Mouse (Mus musculus) liver, embryonic 11.5 days (tissue): ENCODE measurements around the gene Hip1. TPM values are rescaled to one million over a fixed set of nuclear protein-coding genes. Genes with fewer than 3 reads are reported as not detected.
A peak's percentile ranks its signal among the peaks of the same experiment; 100 is the strongest.

Experiments used
- ATAC-seq: fragments of 200-750 bp; cut with Nextera tagmentation; replicated peaks from 2 replicates; pipeline ENCODE4 v1.8.0; 2017; ENCODE audit warnings: moderate number of reproducible peaks, mild to moderate bottlenecking, moderate TSS enrichment, moderate library complexity; ENCODE audit not compliant: low FRiP score
- DNase-seq: peaks from one replicate; pipeline ENCODE4 v3.0.0-alpha.2; 2017; ENCODE audit warnings: low spot score
- H3K27ac ChIP-seq: fragments of 300-500 bp; sonication (generic); 2 replicates; pipeline ENCODE4 v1.5.1; 2014; ENCODE audit warnings: mild to moderate bottlenecking, low read depth, low read length, control low read depth
- H3K27me3 ChIP-seq: fragments of 300-500 bp; sonication (generic); replicated peaks from 2 replicates; pipeline ENCODE4 v1.6.1; 2014; ENCODE audit warnings: low read length, mixed read lengths; ENCODE audit not compliant: control insufficient read depth, insufficient read depth
- H3K36me3 ChIP-seq: fragments of 300-500 bp; sonication (generic); 2 replicates; pipeline ENCODE4 v1.6.1; 2014; ENCODE audit warnings: mild to moderate bottlenecking, low read length, moderate library complexity, mixed read lengths; ENCODE audit not compliant: control insufficient read depth, insufficient read depth
- H3K4me1 ChIP-seq: fragments of 300-500 bp; sonication (generic); replicated peaks from 2 replicates; pipeline ENCODE4 v1.6.1; 2014; ENCODE audit warnings: low read length, mixed read lengths; ENCODE audit not compliant: control insufficient read depth, insufficient read depth
- H3K4me2 ChIP-seq: fragments of 300-500 bp; sonication (generic); 2 replicates; pipeline ENCODE4 v1.6.1; 2014; ENCODE audit warnings: mild to moderate bottlenecking, control low read depth, moderate library complexity
- H3K4me3 ChIP-seq: fragments of 300-500 bp; sonication (generic); 2 replicates; pipeline ENCODE4 v1.5.1; 2014; ENCODE audit warnings: low read depth, low read length, control low read depth
- H3K9ac ChIP-seq: fragments of 300-500 bp; sonication (generic); 2 replicates; pipeline ENCODE4 v1.6.1; 2014; ENCODE audit warnings: low read depth, low read length, control low read depth
- H3K9me3 ChIP-seq: fragments of 300-500 bp; sonication (generic); 2 replicates; pipeline ENCODE4 v1.6.1; 2016; ENCODE audit warnings: low read length, inconsistent platforms, mixed read lengths; ENCODE audit not compliant: control insufficient read depth
- WGBS: fragments of 180-500 bp; shearing (Covaris S2); extraction: QIAGEN DNeasy Blood & Tissue Kit; methylation state at CpG from one replicate; pipeline ENCODE4 v1.1.7; 2014; 5-methylcytosine and 5-hydroxymethylcytosine counted together
- polyA plus RNA-seq: library from polyadenylated mRNA; unstranded; fragments of >200 nt; fragmentation: Nextera tagmentation; extraction: Ambion mirVana; gene quantifications from 2 replicates; pipeline ENCODE4 v1.2.1, GENCODE M21; 2014

Hip1 gene
- polyA plus RNA-seq, 1 experiment from 2014 or later = 16.3 TPM

GRCm38 (mm10) chr5:135472405-135472804 is 72.5 kb downstream of the Hip1 start:
- Histone ChIP-seq H3K27me3 (no peaks in the 10 kb centered on the region), H3K27ac (no peak overlapping the region), H3K36me3 (no peaks in the 10 kb centered on the region), H3K4me3 (no peak overlapping the region), H3K4me2 (no peak overlapping the region), H3K4me1 (no peaks in the 10 kb centered on the region), H3K9me3 (no peaks in the 10 kb centered on the region), H3K9ac (no peak overlapping the region)
- WGBS = 60% methylated on average over 6 of the region's 6 CpGs
- ATAC-seq = no peak
- no peak for DNase-seq

- WGBS = 91% methylated on average over 4 of the region's 4 CpGs
- Histone ChIP-seq H3K9ac (no peak overlapping the region), H3K36me3 (0 out of 2 replicates have a peak, but pooled peaks cover 4% of the 10 kb centered on the region), H3K27me3 (no peaks in the 10 kb centered on the region), H3K4me2 (no peak overlapping the region), H3K4me3 (no peak overlapping the region), H3K27ac (no peak overlapping the region), H3K4me1 (no peaks in the 10 kb centered on the region), H3K9me3 (no peaks in the 10 kb centered on the region)
- ATAC-seq (no peak), DNase-seq (no peak)
Measured at GRCm38 (mm10) chr5:135471747-135472146, 73.2 kb downstream of the Hip1 start.

- Histone ChIP-seq H3K36me3 (0 out of 2 replicates have a peak, but pooled peaks cover 4% of the 10 kb centered on the region), H3K4me1 (no peaks in the 10 kb centered on the region; the same call in 1 of the 2 replicates), H3K9ac (no peak overlapping the region), H3K4me3 (no peak overlapping the region), H3K4me2 (no peak overlapping the region), H3K27ac (no peak overlapping the region), H3K9me3 (no peaks in the 10 kb centered on the region), H3K27me3 (no peaks in the 10 kb centered on the region)
- no peak for DNase-seq
- ATAC-seq = no peak
- WGBS = 90% methylated on average over 6 of the region's 6 CpGs
Measured at GRCm38 (mm10) chr5:135468280-135468679, 76.6 kb downstream of the Hip1 start.

- Histone ChIP-seq H3K27me3 (no peaks in the 10 kb centered on the region), H3K27ac (0 out of 2 replicates have a peak overlapping the region, but pooled peaks have one; percentile 2), H3K4me2 (no peak overlapping the region), H3K4me1 (no peaks in the 10 kb centered on the region; the same call in 1 of the 2 replicates), H3K4me3 (no peak overlapping the region), H3K9me3 (no peaks in the 10 kb centered on the region), H3K36me3 (0 out of 2 replicates have a peak, but pooled peaks cover 4% of the 10 kb centered on the region), H3K9ac (no peak overlapping the region)
- DNase-seq = no peak
- 66% methylated on average over 7 of the region's 7 CpGs for WGBS
- ATAC-seq = no peak
Measured at GRCm38 (mm10) chr5:135465833-135466291, 79.1 kb downstream of the Hip1 start.

GRCm38 (mm10) chr5:135463380-135463779 is 81.5 kb downstream of the Hip1 start:
- no peaks in the 10 kb centered on the region for H3K9me3 ChIP-seq
- no peak overlapping the region for H3K4me2 ChIP-seq
- H3K27ac ChIP-seq = no peak overlapping the region
- H3K27me3 ChIP-seq = no peaks in the 10 kb centered on the region
- 68% methylated on average over 8 of the region's 8 CpGs for WGBS
- no peak overlapping the region for H3K9ac ChIP-seq
- DNase-seq (no peak), ATAC-seq (no peak)
- H3K4me3 ChIP-seq = no peak overlapping the region
- no peaks in the 10 kb centered on the region; the same call in 1 of the 2 replicates for H3K4me1 ChIP-seq
- H3K36me3 ChIP-seq = peaks cover 8% of the 10 kb centered on the region; the same call in 1 of the 2 replicates

GRCm38 (mm10) chr5:135460833-135461173 is 84.1 kb downstream of the Hip1 start:
- Histone ChIP-seq H3K9ac (no peak overlapping the region), H3K4me3 (no peak overlapping the region), H3K36me3 (peaks cover 4% of the 10 kb centered on the region; the same call in 1 of the 2 replicates), H3K4me2 (no peak overlapping the region), H3K27me3 (no peaks in the 10 kb centered on the region), H3K27ac (peak overlapping the region; percentile 13; the same call in 1 of the 2 replicates), H3K9me3 (no peaks in the 10 kb centered on the region), H3K4me1 (no peaks in the 10 kb centered on the region; the same call in 1 of the 2 replicates)
- no peak for DNase-seq
- 74% methylated on average over 4 of the region's 4 CpGs for WGBS
- ATAC-seq = no peak

- no peak overlapping the region for H3K4me3 ChIP-seq
- no peak overlapping the region for H3K9ac ChIP-seq
- no peaks in the 10 kb centered on the region for H3K27me3 ChIP-seq
- peaks cover 8% of the 10 kb centered on the region for H3K36me3 ChIP-seq
- H3K27ac ChIP-seq = peak overlapping the region; percentile 13; the same call in 1 of the 2 replicates
- H3K9me3 ChIP-seq = no peaks in the 10 kb centered on the region
- WGBS = 78% methylated on average over 12 of the region's 12 CpGs
- ATAC-seq (no peak), DNase-seq (no peak)
- no peaks in the 10 kb centered on the region; the same call in 1 of the 2 replicates for H3K4me1 ChIP-seq
- no peak overlapping the region for H3K4me2 ChIP-seq
Measured at GRCm38 (mm10) chr5:135460152-135460832, 84.6 kb downstream of the Hip1 start.

GRCm38 (mm10) chr5:135459486-135459885 is 85.4 kb downstream of the Hip1 start:
- Histone ChIP-seq H3K27me3 (no peaks in the 10 kb centered on the region), H3K4me1 (no peaks in the 10 kb centered on the region; the same call in 1 of the 2 replicates), H3K9me3 (no peaks in the 10 kb centered on the region), H3K4me3 (no peak overlapping the region), H3K36me3 (peaks cover 15% of the 10 kb centered on the region), H3K4me2 (no peak overlapping the region), H3K9ac (no peak overlapping the region), H3K27ac (no peak overlapping the region)
- DNase-seq = no peak
- no peak for ATAC-seq
- 63% methylated on average over 3 of the region's 3 CpGs for WGBS

- H3K36me3 ChIP-seq = peaks cover 15% of the 10 kb centered on the region
- no peak overlapping the region for H3K9ac ChIP-seq
- no peak overlapping the region for H3K4me2 ChIP-seq
- no peak overlapping the region for H3K4me3 ChIP-seq
- ATAC-seq = no peak
- peaks cover 3% of the 10 kb centered on the region; the same call in 1 of the 2 replicates for H3K9me3 ChIP-seq
- WGBS = 88% methylated on average over 16 of the region's 16 CpGs
- no peak overlapping the region for H3K27ac ChIP-seq
- H3K4me1 ChIP-seq = no peaks in the 10 kb centered on the region
- no peaks in the 10 kb centered on the region for H3K27me3 ChIP-seq
- no peak for DNase-seq
Measured at GRCm38 (mm10) chr5:135457961-135458360, 87.0 kb downstream of the Hip1 start.
